Mouse (Mus musculus): ENCODE measurements at regions not wholly inside any gene's neighbourhood (a gene's known extent, or its start where the extent isn't known, plus 50 kb on each side); places are given as distances from the start of the nearest gene placed in this dataset.

GRCm38 (mm10) chr12:92713415-92713814, 864.5 kb upstream of the Sel1l start:
- TF ChIP-seq CTCF (IDR thresholded peaks at IDR 0.05; ENCODE audit: low read depth, low read length) = no peak
- no peak for TF ChIP-seq POLR2A (IDR thresholded peaks at IDR 0.05; ENCODE audit: borderline replicate concordance, low read depth, low read length)
